Comparison of ENCODE assay signal across 24 mouse cellular contexts in genomic region chr6:52990816-52991215, GRCm38 (mm10).
DNase-seq lines count a peak whose midpoint lies in the region; ATAC-seq and TF ChIP-seq lines count a peak whose summit lies in the region.
"Had no signal": no experiment of that assay in that cellular context is flagged by ENCODE, and none has a peak within 500 bp of the region (broad histone marks: within the 10 kb centered on the region; RNA-seq: fewer than 3 reads in every experiment).

No protein-coding gene starts in this region.

- no peaks in the 10 kb centered on the region for H3K27me3 ChIP-seq in heart, adult 2 months (ENCODE audit: control insufficient read depth, insufficient read depth, low read length)
- peaks cover 19% of the 10 kb centered on the region; the same call in 1 of the 2 replicates for H3K27me3 ChIP-seq in lung, postnatal 0 days (replicated peaks; ENCODE audit: insufficient read depth, low read length)
- no peaks in the 10 kb centered on the region for H3K27me3 ChIP-seq in midbrain, embryonic 14.5 days (ENCODE audit: control insufficient read depth, insufficient read depth, low read length)
- H3K27me3 ChIP-seq: heart, embryonic 13.5 days had no signal

- H3K27ac ChIP-seq in heart, adult 2 months: no peak overlapping the region
- no peak overlapping the region for H3K27ac ChIP-seq in lung, postnatal 0 days (ENCODE audit: low read length)
- H3K27ac ChIP-seq in midbrain, embryonic 14.5 days (replicated peaks; ENCODE audit: low read depth, low read length): no peak overlapping the region
- H3K27ac ChIP-seq: forebrain, embryonic 10.5 days; forebrain, embryonic 13.5 days; heart, embryonic 10.5 days; heart, embryonic 13.5 days; hindbrain, embryonic 14.5 days had no signal

- no peak overlapping the region for H3K9ac ChIP-seq in heart, adult 2 months (ENCODE audit: low read depth, low read length)
- no peak overlapping the region for H3K9ac ChIP-seq in lung, postnatal 0 days (replicated peaks; ENCODE audit: low read depth)
- H3K9ac ChIP-seq in midbrain, embryonic 14.5 days (replicated peaks; ENCODE audit: low read length): no peak overlapping the region
- H3K9ac ChIP-seq: forebrain, embryonic 13.5 days; heart, embryonic 13.5 days; hindbrain, embryonic 14.5 days had no signal

- 92% methylated on average over 8 of the region's 8 CpGs for WGBS in heart, adult 2 months
- WGBS in lung, postnatal 0 days: 53% methylated on average over 8 of the region's 8 CpGs
- WGBS in midbrain, embryonic 14.5 days: 87% methylated on average over 8 of the region's 8 CpGs

- no peak for TF ChIP-seq EP300 in heart, adult 2 months (IDR thresholded peaks at IDR 0.05; ENCODE audit: insufficient read depth, low read depth, low read length)
- no peak for TF ChIP-seq EP300 in lung, postnatal 0 days (IDR thresholded peaks at IDR 0.05)

- peak; percentile 71 for DNase-seq in heart, adult 11 months
- no peak for DNase-seq in heart, adult 2 months
- DNase-seq in lung, adult 18-20 months: peak; percentile 33 to 51
- DNase-seq in lung, postnatal 0 days (ENCODE audit: low spot score): peak; percentile 66
- peak; percentile 36 for DNase-seq in lung, postnatal 25 days (ENCODE audit: low spot score)
- DNase-seq in midbrain, embryonic 14.5 days: no peak
- DNase-seq in layer of hippocampus, postnatal 10 days (ENCODE audit: low spot score in 2 of 2): no peak
- no peak for DNase-seq in adrenal gland, postnatal 4 days (ENCODE audit: low spot score in 2 of 2)
- DNase-seq: adrenal gland, adult 8-10 months; adrenal gland, postnatal 25 days; cerebellum, adult 18-20 months; cerebellum, adult 9-10 months; cerebellum, postnatal 14 days; gastrocnemius, postnatal 10 days; heart, adult 18-20 months; heart, postnatal 14 days; heart, postnatal 4 days had no signal

- no peaks in the 10 kb centered on the region for H3K9me3 ChIP-seq in lung, postnatal 0 days (ENCODE audit: low read length)
- no peaks in the 10 kb centered on the region for H3K9me3 ChIP-seq in midbrain, embryonic 14.5 days (ENCODE audit: control insufficient read depth, low read length)
- H3K9me3 ChIP-seq: forebrain, embryonic 10.5 days; forebrain, embryonic 13.5 days; heart, embryonic 10.5 days; heart, embryonic 13.5 days had no signal

- ATAC-seq in lung, postnatal 0 days: peak; percentile 74
- no peak for ATAC-seq in midbrain, embryonic 14.5 days (ENCODE audit: low FRiP score, low TSS enrichment)
- ATAC-seq: activated CD4-positive, CD25-positive, alpha-beta regulatory T cell, adult 4 months; forebrain, embryonic 13.5 days; forebrain, embryonic 16.5 days had no signal

- no peaks in the 10 kb centered on the region for H3K36me3 ChIP-seq in heart, adult 2 months (ENCODE audit: control insufficient read depth, insufficient read depth, low read length)
- H3K36me3 ChIP-seq in lung, postnatal 0 days (ENCODE audit: insufficient read depth, low read length): no peaks in the 10 kb centered on the region
- no peaks in the 10 kb centered on the region for H3K36me3 ChIP-seq in midbrain, embryonic 14.5 days (ENCODE audit: control insufficient read depth, insufficient read depth, low read length)
- H3K36me3 ChIP-seq: forebrain, embryonic 10.5 days; heart, embryonic 10.5 days; heart, embryonic 13.5 days had no signal

- TF ChIP-seq POLR2A in heart, adult 2 months (IDR thresholded peaks at IDR 0.05; ENCODE audit: insufficient read depth, low read depth, low read length): no peak

- intact Hi-C loops in heart, adult 2 months (cut with DNase I): no loop called here

- no peaks in the 10 kb centered on the region for H3K4me1 ChIP-seq in heart, adult 2 months (ENCODE audit: control insufficient read depth, insufficient read depth, low read length)
- no peaks in the 10 kb centered on the region for H3K4me1 ChIP-seq in lung, postnatal 0 days (ENCODE audit: insufficient read depth, low read depth, low read length)
- no peaks in the 10 kb centered on the region for H3K4me1 ChIP-seq in midbrain, embryonic 14.5 days (ENCODE audit: control insufficient read depth, insufficient read depth, low read length)
- H3K4me1 ChIP-seq: forebrain, embryonic 10.5 days; forebrain, embryonic 13.5 days had no signal

- H3K4me3 ChIP-seq in heart, adult 2 months: no peak overlapping the region
- H3K4me3 ChIP-seq in lung, postnatal 0 days (ENCODE audit: low read depth, low read length): no peak overlapping the region
- no peak overlapping the region for H3K4me3 ChIP-seq in midbrain, embryonic 14.5 days (replicated peaks; ENCODE audit: low read depth, low read length)
- H3K4me3 ChIP-seq: forebrain, embryonic 10.5 days; forebrain, embryonic 13.5 days; heart, embryonic 10.5 days; heart, embryonic 13.5 days had no signal

- no peaks in the 10 kb centered on the region for H3K79me2 ChIP-seq in heart, adult 2 months (replicated peaks; ENCODE audit: control insufficient read depth, insufficient read depth, low read length)

- no peak for TF ChIP-seq CTCF in heart, adult 2 months (IDR thresholded peaks at IDR 0.05)
- no peak for TF ChIP-seq CTCF in lung, postnatal 0 days (IDR thresholded peaks at IDR 0.05)

- H3K4me2 ChIP-seq in lung, postnatal 0 days (replicated peaks; ENCODE audit: low read depth, low read length): no peak overlapping the region
- no peak overlapping the region for H3K4me2 ChIP-seq in midbrain, embryonic 14.5 days (ENCODE audit: low read length)
- H3K4me2 ChIP-seq: forebrain, embryonic 13.5 days; heart, embryonic 13.5 days; hindbrain, embryonic 14.5 days had no signal

Comparison
In these comparisons a context has a peak if more than half of its experiments do, and no peak if none do; other contexts are left out.
1. DNase-seq: peak in heart, adult 11 months (single experiment), lung, adult 18-20 months (2 of 2), lung, postnatal 0 days (single experiment) and lung, postnatal 25 days (single experiment); none in heart, adult 2 months (0 of 2), midbrain, embryonic 14.5 days (single experiment), layer of hippocampus, postnatal 10 days (0 of 2) and adrenal gland, postnatal 4 days (0 of 2).